Mouse (Mus musculus) neural tube, embryonic 15.5 days (tissue): ENCODE results near the gene Gm266. TPM values are rescaled to one million over a fixed set of nuclear protein-coding genes. Genes with fewer than 3 reads are reported as not detected.

Experiments
- ATAC-seq: fragments of 200-750 bp; cut with Nextera tagmentation; 2 replicates; pipeline ENCODE4 v1.8.0; 2017; ENCODE audit warnings: mild to moderate bottlenecking, moderate TSS enrichment, moderate library complexity; ENCODE audit not compliant: low FRiP score
- H3K27ac ChIP-seq: fragments of 300-500 bp; sonication (generic); replicated peaks from 2 replicates; pipeline ENCODE4 v1.5.1; 2015; ENCODE audit warnings: mild to moderate bottlenecking, inconsistent platforms
- H3K27me3 ChIP-seq: fragments of 300-500 bp; sonication (generic); replicated peaks from 2 replicates; pipeline ENCODE4 v1.6.1; 2015; ENCODE audit warnings: inconsistent platforms
- H3K36me3 ChIP-seq: fragments of 300-500 bp; sonication (generic); 2 replicates; pipeline ENCODE4 v1.6.1; 2015; ENCODE audit warnings: inconsistent platforms
- H3K4me1 ChIP-seq: fragments of 300-500 bp; sonication (generic); 2 replicates; pipeline ENCODE4 v1.6.1; 2015; ENCODE audit warnings: inconsistent platforms
- H3K4me2 ChIP-seq: fragments of 300-500 bp; sonication (generic); 2 replicates; pipeline ENCODE4 v1.6.1; 2015; ENCODE audit warnings: inconsistent platforms, mild to moderate bottlenecking, moderate library complexity
- H3K4me3 ChIP-seq: fragments of 300-500 bp; sonication (generic); replicated peaks from 2 replicates; pipeline ENCODE4 v1.5.1; 2015; ENCODE audit warnings: mild to moderate bottlenecking, inconsistent platforms
- H3K9ac ChIP-seq: fragments of 300-500 bp; sonication (generic); replicated peaks from 2 replicates; pipeline ENCODE4 v1.6.1; 2015; ENCODE audit warnings: mild to moderate bottlenecking, inconsistent platforms
- H3K9me3 ChIP-seq: fragments of 300-500 bp; sonication (generic); replicated peaks from 2 replicates; pipeline ENCODE4 v1.6.1; 2016; ENCODE audit warnings: inconsistent platforms
- WGBS: fragments of 180-500 bp; shearing (Covaris S2); methylation state at CpG from one replicate; pipeline ENCODE4 v1.1.7; 2015; ENCODE audit warnings: mixed read lengths; 5-methylcytosine and 5-hydroxymethylcytosine counted together
- polyA plus RNA-seq: library from polyadenylated mRNA; unstranded; fragments of >200 nt; fragmentation: Nextera tagmentation; extraction: Ambion mirVana; gene quantifications from 2 replicates; pipeline ENCODE4 v1.2.1, GENCODE M21; 2015

Gene Gm266
- polyA plus RNA-seq, 1 experiment from 2014 or later, result 2.9 TPM

DNA sequence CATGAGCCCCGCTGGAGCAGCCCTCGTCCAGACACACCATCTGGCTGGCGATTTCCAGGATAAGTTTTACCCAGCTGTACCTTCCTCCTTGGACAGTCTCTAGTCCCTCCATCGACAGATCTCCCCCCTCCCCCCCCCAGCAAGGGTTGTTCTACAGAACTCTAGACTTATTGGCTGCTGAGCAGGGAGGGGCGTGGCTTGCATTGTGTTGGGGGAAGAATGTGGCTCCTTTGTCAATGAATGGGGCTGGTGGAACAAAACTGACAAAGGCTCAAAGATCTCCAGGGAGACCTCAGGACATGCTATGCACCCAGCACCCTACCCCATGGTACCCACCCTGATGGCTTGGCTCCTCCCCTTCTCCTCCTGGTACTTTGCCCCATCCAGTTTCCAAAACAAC lies 15.1 kb upstream of the Gm266 start:
- H3K4me1 ChIP-seq, result peaks cover 13% of the 10 kb centered on the region
- 18% methylated on average over 5 of the region's 5 CpGs for WGBS
- H3K27ac ChIP-seq, result peak overlapping the region; percentile 60
- H3K4me3 ChIP-seq, result no peak overlapping the region
- H3K9me3 ChIP-seq, result no peaks in the 10 kb centered on the region
- H3K27me3 ChIP-seq, result no peaks in the 10 kb centered on the region
- H3K4me2 ChIP-seq, result 0 out of 2 replicates have a peak overlapping the region, but pooled peaks have one; percentile 10
- no peak overlapping the region for H3K9ac ChIP-seq
- peak; percentile 67 for ATAC-seq
- no peaks in the 10 kb centered on the region for H3K36me3 ChIP-seq

DNA sequence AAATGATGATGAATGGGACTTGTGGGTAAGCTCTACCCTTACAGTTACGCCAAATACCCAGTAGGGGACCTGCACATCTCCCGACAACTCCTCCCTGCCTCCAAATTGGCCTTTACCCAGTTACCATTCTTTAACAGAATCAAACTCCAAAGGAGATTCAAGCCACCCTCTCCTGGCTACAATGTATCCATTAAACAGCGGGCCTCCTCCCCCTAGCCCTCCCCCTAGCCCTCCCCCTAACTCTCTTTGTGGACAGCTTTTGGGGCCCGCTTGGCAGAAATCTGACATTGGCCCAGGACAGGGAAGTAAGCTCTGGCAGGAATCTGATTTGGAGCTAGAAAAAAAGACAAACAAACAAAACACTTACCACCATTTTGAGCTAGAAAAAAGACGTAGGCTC lies 14.0 kb upstream of the Gm266 start:
- H3K27ac ChIP-seq, result no peak overlapping the region; the same call in 1 of the 2 replicates
- WGBS, result 47% methylated on average over 5 of the region's 5 CpGs
- H3K9ac ChIP-seq, result no peak overlapping the region

DNA sequence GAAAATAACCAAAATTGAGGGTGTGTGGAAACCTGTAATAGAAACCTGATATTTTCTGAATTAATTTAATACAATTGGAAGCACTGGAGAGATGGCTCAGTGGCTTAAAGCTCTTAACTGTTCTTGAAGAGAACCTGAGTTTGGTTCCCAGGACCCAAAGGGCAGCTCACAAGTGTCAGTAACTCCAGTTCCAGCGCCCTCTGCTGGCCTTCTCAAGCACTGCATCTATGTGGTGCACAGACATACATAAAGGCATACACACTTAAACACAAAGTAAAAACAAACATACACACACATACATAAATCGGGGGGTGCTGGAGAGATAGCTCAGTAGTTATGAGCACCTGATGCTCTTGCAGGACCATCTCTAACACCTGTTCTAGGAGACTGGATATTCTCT lies 11.5 kb upstream of the Gm266 start:
- no peak overlapping the region for H3K4me2 ChIP-seq
- no peak overlapping the region for H3K4me3 ChIP-seq
- H3K9me3 ChIP-seq, result no peaks in the 10 kb centered on the region
- H3K4me1 ChIP-seq, result peaks cover 3% of the 10 kb centered on the region
- no peaks in the 10 kb centered on the region for H3K27me3 ChIP-seq
- no peaks in the 10 kb centered on the region for H3K36me3 ChIP-seq
- ATAC-seq, result no peak
- no peak overlapping the region for H3K27ac ChIP-seq
- no peak overlapping the region for H3K9ac ChIP-seq
- 57% methylated on average over 2 of the region's 2 CpGs for WGBS

More for the DNA sequence above, 14.0 kb upstream of the Gm266 start:
- Histone ChIP-seq H3K4me3 (no peak overlapping the region), H3K4me1 (peaks cover 10% of the 10 kb centered on the region), H3K4me2 (no peak overlapping the region), H3K36me3 (no peaks in the 10 kb centered on the region), H3K9me3 (no peaks in the 10 kb centered on the region), H3K27me3 (no peaks in the 10 kb centered on the region)
- ATAC-seq, result peak; percentile 54; the same call in 1 of the 2 replicates

DNA sequence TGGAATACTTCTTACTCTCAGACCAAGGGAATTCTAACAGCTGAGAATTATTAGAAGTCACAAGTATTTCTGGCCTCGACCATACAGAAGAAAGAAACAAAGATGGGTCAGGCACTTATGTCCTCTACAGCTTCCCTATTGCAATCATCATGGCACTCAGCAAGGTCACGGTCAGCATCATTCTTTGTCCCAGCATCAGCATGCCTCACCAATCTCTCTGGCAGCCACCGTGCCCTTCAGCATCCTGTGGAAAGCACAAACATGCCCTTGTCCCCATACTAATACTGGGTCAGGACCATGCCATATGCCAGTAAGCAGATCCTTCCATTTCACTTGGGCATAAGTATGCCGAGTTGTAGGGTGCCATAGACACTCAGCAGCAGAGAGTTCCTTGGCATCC lies 9.3 kb upstream of the Gm266 start:
- Histone ChIP-seq H3K9me3 (no peaks in the 10 kb centered on the region), H3K4me3 (no peak overlapping the region), H3K27me3 (no peaks in the 10 kb centered on the region), H3K4me1 (no peaks in the 10 kb centered on the region), H3K4me2 (no peak overlapping the region), H3K9ac (no peak overlapping the region), H3K36me3 (no peaks in the 10 kb centered on the region), H3K27ac (no peak overlapping the region)
- 66% methylated on average over 4 of the region's 4 CpGs for WGBS
- no peak for ATAC-seq

DNA sequence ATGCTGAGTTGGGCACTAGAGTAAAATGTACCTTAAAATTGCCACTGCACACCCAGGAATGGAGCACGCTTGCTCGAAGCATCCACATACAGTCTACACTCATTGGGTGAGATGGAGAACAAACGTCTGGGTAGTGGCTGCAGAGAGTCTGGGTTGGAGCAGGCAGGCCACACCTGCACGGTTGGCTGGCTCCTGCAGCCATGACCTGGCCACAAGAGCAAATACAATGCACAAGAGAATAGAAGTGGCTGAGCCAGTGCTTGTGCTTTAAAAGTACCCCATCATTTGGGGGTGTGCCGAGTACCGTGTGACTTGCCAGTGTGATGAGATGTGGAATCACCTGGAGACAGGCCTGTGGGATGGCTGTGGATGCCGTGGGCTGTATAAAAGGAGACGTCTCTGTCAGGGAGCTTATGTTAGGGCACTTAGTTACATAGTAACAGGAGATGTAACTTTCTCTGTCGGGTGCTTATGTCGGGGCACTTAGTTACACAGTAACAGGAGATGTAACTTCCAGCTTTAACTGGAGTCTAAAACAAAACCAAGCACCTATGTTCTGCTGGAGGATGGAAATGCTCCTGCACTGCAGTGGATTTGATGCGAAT lies 3.7 kb upstream of the Gm266 start:
- no peaks in the 10 kb centered on the region for H3K36me3 ChIP-seq
- no peak overlapping the region for H3K9ac ChIP-seq
- H3K27ac ChIP-seq, result no peak overlapping the region
- no peak overlapping the region for H3K4me3 ChIP-seq
- H3K4me2 ChIP-seq, result no peak overlapping the region
- H3K27me3 ChIP-seq, result peaks cover 52% of the 10 kb centered on the region
- ATAC-seq, result no peak
- WGBS, result 71% methylated on average over 11 of the region's 11 CpGs
- peaks cover 19% of the 10 kb centered on the region for H3K4me1 ChIP-seq
- H3K9me3 ChIP-seq, result no peaks in the 10 kb centered on the region

DNA sequence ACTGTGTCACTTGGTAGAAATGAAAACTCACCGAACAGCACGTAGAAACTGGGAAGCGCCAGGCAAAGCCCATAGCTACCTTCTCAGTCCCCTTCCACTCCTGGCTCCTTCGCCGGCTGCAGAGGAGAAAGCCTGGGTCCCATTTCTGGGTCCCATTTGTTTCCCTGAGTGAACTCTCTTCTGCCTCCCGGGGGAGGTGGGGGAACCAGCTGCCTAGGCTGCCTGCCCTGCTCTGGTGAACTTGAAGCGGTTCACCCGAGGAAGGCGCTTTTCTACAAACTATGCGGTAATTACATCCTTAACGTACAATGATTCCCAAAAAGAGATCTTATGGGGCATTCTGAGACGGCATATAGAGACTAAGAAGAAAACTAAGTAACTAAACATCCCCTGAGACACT lies 832 bp upstream of the Gm266 start:
- Histone ChIP-seq H3K9me3 (no peaks in the 10 kb centered on the region), H3K27ac (no peak overlapping the region), H3K36me3 (no peaks in the 10 kb centered on the region), H3K27me3 (peaks cover 68% of the 10 kb centered on the region), H3K9ac (no peak overlapping the region), H3K4me3 (peak overlapping the region; percentile 38), H3K4me1 (peaks cover 19% of the 10 kb centered on the region), H3K4me2 (peak overlapping the region; percentile 61)
- ATAC-seq, result no peak
- 6% methylated on average over 12 of the region's 12 CpGs for WGBS

DNA sequence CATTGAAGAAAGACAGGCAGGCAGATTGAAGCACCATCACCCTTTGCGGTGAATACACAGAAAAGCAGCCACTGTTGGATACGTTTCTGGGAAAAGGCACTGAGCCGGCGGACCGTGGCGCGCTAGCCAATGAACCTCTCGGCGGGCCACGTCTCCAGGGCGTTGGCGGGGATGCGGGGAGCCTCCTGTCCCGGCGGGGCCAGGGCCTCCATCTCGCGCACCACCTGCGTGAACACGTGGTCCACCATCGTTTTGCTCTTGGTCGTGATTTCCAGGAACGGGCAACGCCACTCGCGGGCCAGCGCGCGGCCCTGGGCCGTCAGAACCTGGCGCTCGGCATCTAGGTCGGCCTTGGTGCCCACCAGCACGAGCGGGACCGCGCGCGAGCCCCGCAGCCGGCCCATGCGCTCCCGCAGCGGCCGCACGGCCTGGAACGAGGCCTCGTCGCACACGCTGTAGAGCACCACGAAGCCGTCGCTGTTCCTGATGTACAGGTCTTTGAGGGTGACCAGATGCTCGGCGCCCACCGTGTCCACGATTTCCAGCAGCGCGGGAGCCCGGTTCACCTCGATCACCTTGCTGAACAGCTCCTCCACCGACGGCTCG lies 474 bp downstream of the Gm266 start:
- whole genome bisulfite sequencing, result under 1% methylated on average over 63 of the region's 63 CpGs
- H3K27me3 ChIP-seq, result peaks cover 68% of the 10 kb centered on the region

DNA sequence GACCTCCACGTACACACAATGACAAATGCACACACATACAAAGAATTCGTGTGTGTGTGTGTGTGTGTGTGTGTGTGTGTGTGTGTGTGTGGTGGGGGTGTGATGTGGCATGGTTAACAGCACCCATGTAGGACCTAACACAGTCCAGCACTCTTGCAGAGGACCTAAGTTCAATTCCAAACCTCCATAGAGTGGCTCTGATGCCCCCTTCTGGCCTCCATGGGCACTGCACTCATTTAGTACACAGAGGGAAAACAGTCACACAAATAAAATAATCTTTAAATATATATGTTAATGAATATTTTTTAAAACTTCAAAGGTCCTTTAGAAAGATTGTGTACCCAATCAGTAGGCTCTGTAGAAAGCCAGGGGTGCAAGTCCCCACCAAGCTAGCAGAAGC lies 5.7 kb downstream of the Gm266 start:
- no peak for ATAC-seq
- Histone ChIP-seq H3K9ac (no peak overlapping the region), H3K36me3 (no peaks in the 10 kb centered on the region), H3K4me2 (no peak overlapping the region), H3K27me3 (peaks cover 22% of the 10 kb centered on the region), H3K27ac (no peak overlapping the region), H3K9me3 (no peaks in the 10 kb centered on the region), H3K4me3 (no peak overlapping the region), H3K4me1 (peaks cover 10% of the 10 kb centered on the region)
- 76% methylated on average over 2 of the region's 2 CpGs for WGBS

More for the DNA sequence above, 474 bp downstream of the Gm266 start:
- H3K27ac ChIP-seq, result no peak overlapping the region
- peak overlapping the region; percentile 38 for H3K4me3 ChIP-seq
- peaks cover 22% of the 10 kb centered on the region for H3K4me1 ChIP-seq
- peak overlapping the region; percentile 35; the same call in 1 of the 2 replicates for H3K9ac ChIP-seq
- no peak for ATAC-seq
- no peaks in the 10 kb centered on the region for H3K9me3 ChIP-seq
- no peaks in the 10 kb centered on the region for H3K36me3 ChIP-seq
- peak overlapping the region; percentile 61 for H3K4me2 ChIP-seq

DNA sequence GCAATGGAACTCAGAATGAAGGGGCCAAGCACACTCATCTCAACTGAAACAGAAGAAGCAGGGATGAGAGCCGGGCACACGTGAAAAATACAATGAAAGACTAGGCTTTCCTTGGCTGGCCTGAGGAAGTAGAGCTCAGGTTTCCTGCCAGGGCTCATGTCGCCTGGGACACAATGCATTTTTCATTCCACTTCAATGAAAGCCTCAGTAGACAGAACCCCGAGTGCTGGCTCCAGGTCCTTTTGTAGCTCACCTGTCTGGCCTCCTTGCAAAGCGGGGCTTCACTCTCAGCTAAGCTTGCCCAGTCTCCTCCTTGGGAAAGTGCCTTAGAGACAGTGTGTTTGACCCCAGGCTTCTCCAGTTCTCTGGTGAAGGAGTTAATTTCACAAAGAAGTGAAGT lies 6.7 kb downstream of the Gm266 start:
- Histone ChIP-seq H3K9ac (no peak overlapping the region), H3K4me2 (no peak overlapping the region), H3K9me3 (no peaks in the 10 kb centered on the region), H3K4me1 (peaks cover 12% of the 10 kb centered on the region; the same call in 1 of the 2 replicates), H3K27ac (no peak overlapping the region), H3K36me3 (no peaks in the 10 kb centered on the region), H3K27me3 (peaks cover 12% of the 10 kb centered on the region; the same call in 1 of the 2 replicates), H3K4me3 (no peak overlapping the region)
- no peak for ATAC-seq
- WGBS, result 71% methylated on average over 5 of the region's 5 CpGs

DNA sequence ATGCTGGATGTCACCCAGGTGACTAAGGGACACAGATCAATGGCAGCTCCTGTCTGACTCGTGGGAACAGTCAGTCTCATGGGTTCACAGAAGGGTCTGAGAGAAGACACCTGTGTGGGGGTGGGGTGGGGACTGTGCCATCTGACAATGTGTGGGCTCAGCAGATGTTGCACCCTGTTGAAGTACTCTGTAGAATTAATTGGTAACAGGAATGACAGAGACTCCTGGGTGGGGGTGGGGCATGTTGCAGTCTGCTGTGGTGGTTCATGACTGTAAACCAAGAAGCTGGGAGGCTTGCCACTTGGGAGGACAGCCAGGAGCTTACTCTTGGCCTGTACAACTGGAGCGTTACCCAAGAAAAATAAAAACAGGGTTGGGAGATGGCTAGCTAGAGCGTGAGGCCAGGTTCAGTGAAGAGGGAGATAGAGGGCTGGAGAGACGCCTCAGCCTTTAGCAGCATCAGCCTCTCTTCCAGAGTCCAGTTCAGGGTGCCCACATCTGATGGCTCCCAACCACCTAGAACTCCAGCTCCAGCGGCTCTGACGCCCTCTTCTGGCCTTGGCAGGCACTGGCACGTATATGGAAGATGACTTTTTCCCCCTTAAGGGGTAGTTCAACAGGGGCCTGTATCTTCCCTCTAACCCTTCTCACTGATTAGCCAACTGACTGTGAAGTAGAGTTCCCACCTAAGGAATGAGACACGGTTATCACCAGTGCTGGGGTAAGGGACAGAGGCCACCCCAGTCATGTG lies 10.6 kb downstream of the Gm266 start:
- Histone ChIP-seq H3K4me3 (no peak overlapping the region), H3K4me1 (peaks cover 16% of the 10 kb centered on the region; the same call in 1 of the 2 replicates)
- ATAC-seq, result no peak

DNA sequence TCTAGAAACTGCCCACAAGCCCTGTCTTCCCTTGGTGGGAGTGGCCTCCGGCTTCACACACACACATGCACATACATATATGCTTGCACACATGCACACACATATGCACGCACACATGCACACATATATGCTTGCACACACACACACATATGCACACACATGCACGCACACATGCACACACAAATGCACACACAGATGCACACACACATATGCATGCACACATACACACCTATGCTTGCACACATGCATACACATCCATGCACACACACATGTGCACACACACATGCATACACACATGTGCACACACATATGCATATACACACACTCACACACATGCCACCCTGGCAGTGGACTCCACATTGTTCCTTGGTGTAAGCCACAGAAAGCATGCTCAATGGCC lies 11.2 kb downstream of the Gm266 start:
- no peak for ATAC-seq
- Histone ChIP-seq H3K9me3 (no peaks in the 10 kb centered on the region), H3K9ac (no peak overlapping the region), H3K4me1 (peaks cover 17% of the 10 kb centered on the region; the same call in 1 of the 2 replicates), H3K27me3 (peaks cover 4% of the 10 kb centered on the region; the same call in 1 of the 2 replicates), H3K4me2 (no peak overlapping the region), H3K4me3 (no peak overlapping the region), H3K36me3 (no peaks in the 10 kb centered on the region), H3K27ac (no peak overlapping the region)
- WGBS, result 99% methylated on average over 3 of the region's 3 CpGs

More for the DNA sequence above, 10.6 kb downstream of the Gm266 start:
- Histone ChIP-seq H3K9ac (no peak overlapping the region), H3K9me3 (no peaks in the 10 kb centered on the region), H3K27me3 (peaks cover 4% of the 10 kb centered on the region; the same call in 1 of the 2 replicates), H3K27ac (no peak overlapping the region), H3K36me3 (no peaks in the 10 kb centered on the region), H3K4me2 (no peak overlapping the region)
- WGBS, result 57% methylated on average over 8 of the region's 8 CpGs
